Mouse (Mus musculus): ENCODE results near the gene Mum1.

The Mum1 gene

GRCm38 (mm10) chr10:80226416-80227165 lies at the start of gene Mum1:
Mum1 (plus strand) TSS chr10:80226434.
- peak; percentile 100 for DNase-seq

GRCm38 (mm10) chr10:80177441-80178279 lies 48.6 kb upstream of the Mum1 start:
- DNase-seq, result no peak

- peak; percentile 68 for DNase-seq
These were observed 46.9 kb upstream of the Mum1 start, which contains the start of gene Efna2 for GRCm38 (mm10) chr10:80179068-80180051. Efna2 (plus strand) TSS chr10:80179482.

- no peak for DNase-seq
These were observed 45.9 kb upstream of the Mum1 start for GRCm38 (mm10) chr10:80180288-80180687.

GRCm38 (mm10) chr10:80180823-80181222 lies 45.4 kb upstream of the Mum1 start:
- no peak for DNase-seq

GRCm38 (mm10) chr10:80182547-80182946 lies 43.7 kb upstream of the Mum1 start:
- DNase-seq, result no peak

- no peak for DNase-seq
These were observed 39.6 kb upstream of the Mum1 start for GRCm38 (mm10) chr10:80186649-80187048.

GRCm38 (mm10) chr10:80187739-80188138 lies 38.5 kb upstream of the Mum1 start:
- no peak for DNase-seq

- DNase-seq, result no peak
These were observed 37.7 kb upstream of the Mum1 start for GRCm38 (mm10) chr10:80188453-80189024.

GRCm38 (mm10) chr10:80189999-80190398 lies 36.2 kb upstream of the Mum1 start:
- DNase-seq, result no peak

GRCm38 (mm10) chr10:80190491-80191051 lies 35.7 kb upstream of the Mum1 start:
- DNase-seq, result peak; percentile 41

GRCm38 (mm10) chr10:80193976-80194375 lies 32.3 kb upstream of the Mum1 start:
- DNase-seq, result no peak

- no peak for DNase-seq
These were observed 31.8 kb upstream of the Mum1 start for GRCm38 (mm10) chr10:80194441-80194840.

- DNase-seq, result no peak
These were observed 30.1 kb upstream of the Mum1 start for GRCm38 (mm10) chr10:80196167-80196566.

GRCm38 (mm10) chr10:80196778-80197581 lies 29.3 kb upstream of the Mum1 start:
- no peak for DNase-seq

GRCm38 (mm10) chr10:80199440-80200008 lies 26.7 kb upstream of the Mum1 start:
- peak; percentile 83 for DNase-seq

- no peak for DNase-seq
These were observed 25.7 kb upstream of the Mum1 start for GRCm38 (mm10) chr10:80200485-80200884.

- no peak for DNase-seq
These were observed 22.2 kb upstream of the Mum1 start for GRCm38 (mm10) chr10:80204055-80204454.

- DNase-seq, result no peak
These were observed 19.0 kb upstream of the Mum1 start for GRCm38 (mm10) chr10:80207201-80207600.

GRCm38 (mm10) chr10:80207676-80208075 lies 18.6 kb upstream of the Mum1 start:
- DNase-seq, result no peak

- DNase-seq, result no peak
These were observed 18.0 kb upstream of the Mum1 start for GRCm38 (mm10) chr10:80208248-80208647.
